Mouse (Mus musculus) forebrain, postnatal 0 days (tissue): ENCODE measurements at regions not wholly inside any gene's neighbourhood (a gene's known extent, or its start where the extent isn't known, plus 50 kb on each side); places are given as distances from the start of the nearest gene placed in this dataset.

ENCODE experiments used
- ATAC-seq: fragments of 200-750 bp; cut with Nextera tagmentation; 2 replicates; pipeline ENCODE4 v1.8.0; 2017; ENCODE audit warnings: mild to moderate bottlenecking, moderate library complexity
- DNase-seq: peaks from one replicate; pipeline ENCODE4 v3.0.0-alpha.2; 2015
- H3K27ac ChIP-seq: fragments of 300-500 bp; sonication (generic); 2 replicates; pipeline ENCODE4 v1.5.1; 2014; ENCODE audit warnings: low read depth, mild to moderate bottlenecking, antibody characterized with exemption, low read length, moderate library complexity, mixed read lengths
- H3K27me3 ChIP-seq: fragments of 300-500 bp; sonication (generic); 2 replicates; pipeline ENCODE4 v1.6.1; 2014; ENCODE audit warnings: mild to moderate bottlenecking, low read length, mixed read lengths; ENCODE audit not compliant: insufficient read depth
- H3K36me3 ChIP-seq: fragments of 300-500 bp; sonication (generic); 2 replicates; pipeline ENCODE4 v1.6.1; 2014; ENCODE audit warnings: mild to moderate bottlenecking, moderate library complexity; ENCODE audit not compliant: insufficient read depth
- H3K4me1 ChIP-seq: fragments of 300-500 bp; sonication (generic); 2 replicates; pipeline ENCODE4 v1.6.1; 2014; ENCODE audit warnings: antibody characterized with exemption; ENCODE audit not compliant: insufficient read depth
- H3K4me2 ChIP-seq: fragments of 300-500 bp; sonication (generic); 2 replicates; pipeline ENCODE4 v1.6.1; 2014; ENCODE audit warnings: low read depth, mild to moderate bottlenecking, moderate library complexity
- H3K4me3 ChIP-seq: fragments of 300-500 bp; sonication (generic); 2 replicates; pipeline ENCODE4 v1.5.1; 2014; ENCODE audit warnings: low read depth, low read length, mixed read lengths
- H3K9ac ChIP-seq: fragments of 300-500 bp; sonication (generic); 2 replicates; pipeline ENCODE4 v1.6.1; 2014; ENCODE audit warnings: mild to moderate bottlenecking
- H3K9me3 ChIP-seq: fragments of 300-500 bp; sonication (generic); 2 replicates; pipeline ENCODE4 v1.6.1; 2016; ENCODE audit warnings: low read length
- CTCF ChIP-seq: sonication (generic); IDR thresholded peaks from 2 replicates; pipeline ENCODE4 v1.5.1; 2016; ENCODE audit warnings: antibody characterized with exemption, control low read depth, low read depth
- WGBS: fragments of 180-500 bp; shearing (Covaris S2); extraction: QIAGEN DNeasy Blood & Tissue Kit; methylation state at CpG from one replicate; pipeline ENCODE4 v1.1.7; 2014; 5-methylcytosine and 5-hydroxymethylcytosine counted together

DNA sequence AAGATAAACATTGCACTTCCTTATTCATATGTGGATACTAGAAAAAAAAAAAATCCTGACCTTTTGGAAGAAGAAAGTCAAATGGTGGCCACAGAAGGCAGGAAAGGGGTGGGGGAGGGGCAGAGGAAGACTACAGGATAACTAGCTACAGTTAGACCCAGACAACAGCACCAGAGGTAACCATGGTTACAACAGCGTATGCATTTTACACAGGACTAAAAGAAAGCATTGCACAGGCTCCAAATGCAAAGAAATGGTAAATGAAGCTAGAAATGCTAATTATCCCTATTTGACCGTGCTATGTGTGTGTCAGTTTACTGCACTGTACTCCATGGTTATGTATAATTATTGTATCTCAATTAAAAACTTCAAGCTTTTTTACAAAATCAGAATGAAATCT is 158.4 kb downstream of the Cartpt start:
- Histone ChIP-seq H3K4me2 (no peak overlapping the region), H3K9me3 (no peaks in the 10 kb centered on the region), H3K27ac (no peak overlapping the region), H3K27me3 (no peaks in the 10 kb centered on the region), H3K4me1 (0 out of 2 replicates have a peak, but pooled peaks cover 5% of the 10 kb centered on the region), H3K4me3 (no peak overlapping the region), H3K36me3 (no peaks in the 10 kb centered on the region), H3K9ac (no peak overlapping the region)
- ATAC-seq (peak; percentile 58; the same call in 1 of the 2 replicates), DNase-seq (peak; percentile 46)
- WGBS, result 27% methylated on average over 2 of the region's 2 CpGs
- no peak for TF ChIP-seq CTCF

DNA sequence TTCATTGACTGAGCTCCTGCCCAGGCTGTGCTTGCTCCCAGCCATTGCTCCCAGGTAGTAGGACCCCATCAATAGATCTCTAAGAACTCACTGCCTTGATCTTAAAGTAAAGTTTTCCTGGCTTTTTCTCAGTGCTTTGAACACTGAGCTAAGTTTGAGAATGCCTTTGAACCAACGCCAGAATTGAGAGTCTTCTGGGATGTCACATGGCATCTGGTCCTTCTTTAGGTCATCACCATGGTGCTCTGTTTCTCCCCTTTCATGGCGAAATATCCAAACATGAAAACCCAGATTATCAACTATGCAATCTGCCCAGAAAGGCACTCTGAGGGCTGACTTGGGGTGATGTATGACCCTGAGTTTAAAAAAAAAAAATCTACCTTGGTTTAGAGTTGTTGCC is 158.9 kb downstream of the Cartpt start:
- H3K9me3 ChIP-seq, result no peaks in the 10 kb centered on the region
- no peaks in the 10 kb centered on the region for H3K27me3 ChIP-seq
- H3K4me1 ChIP-seq, result 0 out of 2 replicates have a peak, but pooled peaks cover 5% of the 10 kb centered on the region
- H3K36me3 ChIP-seq, result no peaks in the 10 kb centered on the region
- no peak for TF ChIP-seq CTCF
- ATAC-seq (no peak), DNase-seq (no peak)
- WGBS, result 70% methylated on average over 2 of the region's 2 CpGs
- H3K4me2 ChIP-seq, result no peak overlapping the region
- H3K27ac ChIP-seq, result no peak overlapping the region
- no peak overlapping the region for H3K9ac ChIP-seq
- H3K4me3 ChIP-seq, result no peak overlapping the region

DNA sequence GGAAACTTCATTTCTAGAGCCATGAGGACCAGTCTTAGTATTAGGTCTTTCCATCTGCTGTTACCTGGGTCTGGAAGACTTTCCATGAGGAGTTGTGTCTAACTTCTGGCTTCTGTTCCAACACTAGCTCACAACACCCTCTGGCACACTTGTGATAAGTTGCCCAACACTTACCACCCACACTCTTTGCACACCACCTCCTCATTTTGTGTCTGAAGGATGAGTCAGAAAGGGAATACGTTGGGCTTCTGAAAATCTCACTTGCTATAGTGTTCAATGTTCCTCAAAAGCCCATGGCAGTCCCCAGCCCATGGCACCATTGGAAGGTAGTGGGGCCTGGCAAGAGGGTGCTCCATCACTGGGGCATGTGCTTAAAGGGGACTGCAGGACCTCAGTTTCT is 161.5 kb downstream of the Cartpt start:
- no peak overlapping the region for H3K4me3 ChIP-seq
- no peak for ATAC-seq
- DNase-seq, result no peak

DNA sequence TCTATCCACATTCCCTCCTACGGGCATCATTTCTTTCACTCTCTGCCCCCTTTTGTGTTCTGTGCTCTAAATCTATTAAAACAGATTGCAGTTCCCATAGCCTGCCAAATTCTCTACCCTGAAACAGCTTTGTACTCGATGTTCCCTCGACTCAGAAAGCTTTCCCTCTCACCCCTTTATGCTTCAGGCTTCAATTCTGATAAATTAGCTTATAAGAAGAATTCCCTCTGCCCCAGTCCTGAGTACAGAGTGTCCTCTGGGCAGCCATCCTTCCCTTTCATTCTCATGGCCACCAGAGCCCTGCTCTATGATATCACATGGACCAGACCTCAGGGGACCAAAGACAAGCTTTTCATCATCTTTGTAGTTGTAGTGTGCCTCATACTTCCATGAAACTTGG is 163.6 kb downstream of the Cartpt start:
- H3K4me1 ChIP-seq, result 0 out of 2 replicates have a peak, but pooled peaks cover 5% of the 10 kb centered on the region
- WGBS, result 38% methylated on average over 3 of the region's 3 CpGs
- no peak overlapping the region for H3K27ac ChIP-seq
- H3K36me3 ChIP-seq, result no peaks in the 10 kb centered on the region
- ATAC-seq (no peak), DNase-seq (no peak)
- H3K27me3 ChIP-seq, result no peaks in the 10 kb centered on the region
- no peak for TF ChIP-seq CTCF
- H3K4me2 ChIP-seq, result no peak overlapping the region
- H3K9ac ChIP-seq, result no peak overlapping the region
- no peak overlapping the region for H3K4me3 ChIP-seq
- H3K9me3 ChIP-seq, result no peaks in the 10 kb centered on the region

More for the DNA sequence above, 161.5 kb downstream of the Cartpt start:
- no peak overlapping the region for H3K4me2 ChIP-seq
- H3K27ac ChIP-seq, result no peak overlapping the region
- H3K27me3 ChIP-seq, result no peaks in the 10 kb centered on the region
- no peaks in the 10 kb centered on the region for H3K9me3 ChIP-seq
- H3K4me1 ChIP-seq, result 0 out of 2 replicates have a peak, but pooled peaks cover 5% of the 10 kb centered on the region
- H3K9ac ChIP-seq, result no peak overlapping the region
- WGBS, result 60% methylated on average over 1 of the region's 1 CpGs
- H3K36me3 ChIP-seq, result no peaks in the 10 kb centered on the region
- TF ChIP-seq CTCF, result no peak

DNA sequence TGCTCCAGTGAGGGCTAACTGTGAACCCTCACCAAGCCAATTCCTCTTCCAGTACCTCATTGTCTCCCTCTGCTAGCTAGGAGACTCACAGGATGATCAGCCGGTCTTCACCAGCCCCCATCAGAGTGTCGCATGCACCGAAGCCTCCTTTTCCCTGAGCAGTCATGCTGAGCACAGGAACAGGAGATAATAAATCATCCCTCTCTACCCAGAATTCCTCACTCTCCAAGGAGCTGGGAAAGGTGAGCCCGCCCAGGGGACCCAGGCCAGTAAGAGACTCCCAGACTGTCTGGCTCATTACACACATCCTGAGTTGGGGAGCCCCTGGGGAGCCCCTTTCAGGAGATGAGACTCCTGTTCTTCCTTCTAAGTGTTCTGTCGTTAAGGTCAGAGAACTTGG is 171.7 kb downstream of the Cartpt start:
- Histone ChIP-seq H3K27me3 (no peaks in the 10 kb centered on the region), H3K4me1 (no peaks in the 10 kb centered on the region), H3K9me3 (no peaks in the 10 kb centered on the region), H3K36me3 (no peaks in the 10 kb centered on the region), H3K4me2 (no peak overlapping the region), H3K4me3 (no peak overlapping the region), H3K27ac (no peak overlapping the region), H3K9ac (no peak overlapping the region)
- WGBS, result 75% methylated on average over 5 of the region's 5 CpGs
- no peak for TF ChIP-seq CTCF
- no peak for DNase-seq
- no peak for ATAC-seq

DNA sequence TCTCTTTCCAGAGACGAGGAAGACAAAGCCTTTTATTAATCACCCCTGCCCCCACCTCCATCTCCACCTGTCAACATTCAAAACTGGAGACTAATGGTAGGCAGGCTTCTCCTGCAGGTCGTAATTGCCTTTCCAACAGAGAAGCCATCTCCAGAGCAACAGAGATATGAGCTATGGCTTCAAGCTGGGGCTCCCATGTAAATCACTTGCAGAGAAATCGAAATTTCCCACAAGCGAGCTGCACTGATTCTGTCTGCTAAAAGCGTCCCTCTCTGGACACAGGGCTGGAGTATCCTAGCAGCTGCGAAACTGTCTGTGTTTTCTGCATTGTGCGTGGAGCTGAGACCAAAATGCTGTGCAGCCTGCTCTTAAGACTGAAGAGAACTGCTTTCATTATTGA is 176.6 kb downstream of the Cartpt start:
- peak; percentile 38 for DNase-seq
- H3K4me1 ChIP-seq, result no peaks in the 10 kb centered on the region
- no peaks in the 10 kb centered on the region for H3K9me3 ChIP-seq
- H3K27me3 ChIP-seq, result no peaks in the 10 kb centered on the region
- H3K4me3 ChIP-seq, result no peak overlapping the region
- WGBS, result 29% methylated on average over 7 of the region's 7 CpGs
- H3K27ac ChIP-seq, result no peak overlapping the region
- H3K36me3 ChIP-seq, result no peaks in the 10 kb centered on the region
- H3K4me2 ChIP-seq, result no peak overlapping the region
- no peak for TF ChIP-seq CTCF
- no peak overlapping the region for H3K9ac ChIP-seq
- ATAC-seq, result peak; percentile 66; the same call in 1 of the 2 replicates

DNA sequence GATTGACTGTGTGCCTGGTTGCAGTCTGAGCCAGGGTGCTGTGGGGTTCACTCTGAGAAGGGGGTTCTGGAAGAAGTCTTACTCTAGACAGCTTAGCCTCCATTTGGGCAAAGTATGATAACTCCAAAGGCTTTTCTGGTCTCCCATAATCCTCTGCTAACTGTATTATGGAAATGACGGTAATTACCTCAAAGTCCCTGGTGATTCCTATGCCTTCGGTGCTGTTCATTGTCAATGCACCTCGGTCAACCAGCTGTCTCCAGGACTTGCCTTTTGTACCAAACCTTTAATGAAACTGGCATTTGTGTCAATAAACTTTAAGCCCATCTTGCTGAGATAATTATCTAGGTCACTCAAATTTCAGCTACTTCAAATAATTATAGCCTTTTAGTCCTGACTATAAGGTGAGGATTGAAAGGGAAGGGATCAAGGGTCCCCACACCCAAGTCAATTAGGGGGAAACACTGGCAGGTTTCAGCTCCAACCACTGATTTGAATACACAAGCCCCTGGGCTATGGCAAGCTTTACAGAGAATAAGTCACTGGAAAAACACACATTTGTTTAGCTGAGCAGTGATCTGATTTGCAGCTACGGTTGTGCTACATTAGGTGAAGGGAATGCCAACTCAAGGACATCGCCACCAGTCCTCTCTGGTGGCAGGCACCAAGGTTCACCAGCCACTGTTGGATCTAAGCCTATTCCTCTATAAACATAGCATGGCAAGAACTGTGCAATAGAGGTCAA is 177.5 kb downstream of the Cartpt start:
- no peaks in the 10 kb centered on the region for H3K4me1 ChIP-seq
- no peaks in the 10 kb centered on the region for H3K27me3 ChIP-seq
- ATAC-seq, result no peak
- H3K4me3 ChIP-seq, result no peak overlapping the region
- 24% methylated on average over 5 of the region's 5 CpGs for WGBS
- H3K9me3 ChIP-seq, result no peaks in the 10 kb centered on the region
- no peak overlapping the region for H3K27ac ChIP-seq
- H3K36me3 ChIP-seq, result no peaks in the 10 kb centered on the region
- no peak overlapping the region for H3K9ac ChIP-seq
- H3K4me2 ChIP-seq, result no peak overlapping the region
- TF ChIP-seq CTCF, result no peak
- no peak for DNase-seq
